Mouse (Mus musculus): ENCODE measurements around the gene Agbl5. TPM values are rescaled to one million over a fixed set of nuclear protein-coding genes. Genes with fewer than 3 reads are reported as not detected.

The Agbl5 gene
- polyA plus RNA-seq (2012; rRNA removed), result 62.6 and 66.7 TPM in 2 replicates

GRCm38 (mm10) chr5:30888337-30889087 lies at the start of gene Agbl5:
TSS of gene Agbl5 (plus strand) at chr5:30888694.

GRCm38 (mm10) chr5:30867712-30868111 lies 20.8 kb upstream of the Agbl5 start, which contains the start of gene Tmem214:
TSS of gene Tmem214 (plus strand) at chr5:30868012.

DNA sequence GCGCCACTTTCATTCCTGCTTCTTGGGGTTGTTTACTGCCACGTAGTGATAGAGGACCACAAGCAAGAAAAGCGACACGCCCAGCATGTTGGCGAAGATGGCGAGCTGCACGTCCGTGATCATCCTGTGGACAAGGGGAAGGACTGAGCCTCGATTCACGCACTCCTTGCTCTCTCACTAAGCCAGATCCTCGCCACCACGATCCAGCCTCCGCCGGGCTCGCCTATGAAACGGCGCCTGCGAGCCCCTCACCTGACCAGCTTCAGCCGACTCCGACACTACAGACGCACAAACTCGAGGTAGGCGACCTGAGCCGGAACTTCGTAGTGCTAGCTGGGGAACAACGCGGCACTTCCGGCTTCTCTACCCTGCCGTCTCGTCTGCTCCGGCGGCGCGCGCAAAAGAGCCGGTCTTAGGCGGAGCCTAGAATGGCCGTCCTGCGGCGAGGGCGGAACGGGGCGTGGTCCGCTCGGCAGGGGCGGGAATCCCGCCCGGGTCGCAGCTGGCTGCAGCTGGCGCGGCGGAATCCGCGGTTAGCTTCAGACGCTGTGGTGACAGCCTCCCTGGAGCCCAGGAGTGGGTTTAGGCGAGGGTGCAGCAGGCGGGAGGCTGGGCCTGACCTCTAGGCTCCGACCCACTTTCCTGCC lies 19.0 kb downstream of the Agbl5 start, which contains the start of gene Ost4:
Gene Ost4 (minus strand): TSS at position 376 of the 647 bp plus-strand sequence.

DNA sequence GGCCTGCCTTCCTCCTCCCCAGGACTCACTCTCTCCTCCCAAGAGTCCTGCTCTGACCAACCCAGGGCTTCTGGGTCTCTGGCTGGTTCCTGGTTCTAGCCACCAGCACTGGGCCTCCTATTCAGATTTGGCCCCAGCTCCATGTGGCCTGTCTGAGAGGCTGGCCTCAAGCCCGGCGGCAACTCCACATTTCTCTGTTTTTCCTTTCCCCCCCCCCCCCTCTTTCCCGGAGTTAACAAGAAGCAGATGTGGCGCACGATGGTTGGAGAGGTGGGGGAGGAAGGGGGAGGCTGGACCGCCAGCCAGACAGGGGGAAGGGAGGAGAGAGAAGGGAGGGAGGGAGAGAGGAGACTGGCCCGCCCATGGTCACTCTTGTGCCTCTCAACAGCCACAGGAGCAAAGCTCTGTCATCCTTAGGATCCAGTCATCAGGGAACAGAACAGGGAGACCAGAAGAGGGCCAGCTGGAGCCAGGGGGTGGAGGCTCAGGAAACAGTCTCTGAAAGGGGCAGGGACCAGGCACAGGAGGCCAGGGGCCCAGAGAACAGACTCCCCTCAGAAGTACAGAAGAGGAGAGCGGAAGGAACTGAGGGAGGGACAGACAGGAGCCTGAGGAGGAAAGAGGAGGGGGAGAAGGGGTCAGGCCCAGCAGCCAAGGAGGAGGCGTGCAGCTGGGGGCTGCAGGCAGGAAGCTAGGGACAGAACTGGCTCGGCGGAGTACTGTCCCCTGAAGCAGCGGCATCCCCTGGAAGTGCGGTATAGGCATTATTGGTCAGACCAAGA lies 24.8 kb downstream of the Agbl5 start, which contains the start of gene Emilin1:
Gene Emilin1 (plus strand): TSS at position 343 of the 782 bp plus-strand sequence.

DNA sequence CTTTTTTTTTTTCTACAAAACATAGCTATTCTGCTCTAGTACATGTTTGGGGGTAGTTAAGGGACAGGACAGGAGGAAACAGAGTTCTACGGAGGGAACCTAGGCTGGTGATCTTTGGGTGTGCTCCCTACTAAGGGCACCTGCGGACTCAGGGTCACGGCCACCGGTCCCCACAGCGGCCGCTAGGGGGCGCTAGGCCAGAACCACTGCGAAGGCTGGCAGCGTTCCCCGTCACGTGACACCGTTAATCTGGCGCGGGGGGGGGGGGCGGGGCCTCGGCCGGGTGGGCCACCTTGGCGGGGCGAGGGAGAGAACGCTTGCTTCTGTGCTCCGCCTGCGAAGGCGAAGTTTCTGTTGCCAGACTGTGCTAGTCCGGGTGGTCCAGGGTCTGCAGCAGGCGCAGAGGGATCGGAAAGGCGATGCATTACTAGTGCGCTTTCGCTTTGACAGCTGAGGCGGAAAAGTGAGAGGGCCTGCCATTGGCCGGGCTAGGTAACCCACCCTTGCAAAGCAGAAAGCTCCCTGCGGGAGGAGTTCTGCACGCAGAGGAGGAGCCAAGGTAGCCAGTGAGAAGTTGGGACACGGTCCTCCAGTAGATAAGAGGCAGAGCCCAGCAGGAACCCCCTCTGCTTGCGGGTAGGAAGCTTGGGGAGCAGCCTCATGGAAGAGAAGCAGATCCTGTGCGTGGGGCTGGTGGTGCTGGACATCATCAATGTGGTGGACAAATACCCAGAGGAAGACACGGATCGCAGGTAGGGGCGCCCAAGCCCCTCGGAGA lies 33.0 kb downstream of the Agbl5 start, which contains the start of gene Khk:
Gene Khk (plus strand): TSS at position 176 of the 778 bp plus-strand sequence.

GRCm38 (mm10) chr5:30944956-30945781 lies 56.7 kb downstream of the Agbl5 start, which contains the start of gene Cgref1:
TSS of gene Cgref1 (minus strand) at chr5:30945591.

Other genes with a start within 250 kb of the Agbl5 start
- gene Slc35f6, start 240.8 kb upstream of the Agbl5 start, polyA plus RNA-seq (2012; rRNA removed), result 32.4 and 34.2 TPM in 2 replicates
- gene Cenpa, start 221.9 kb upstream of the Agbl5 start, polyA plus RNA-seq (2012; rRNA removed), result 96.4 and 115 TPM in 2 replicates
- gene Dpysl5, start 177.1 kb upstream of the Agbl5 start, polyA plus RNA-seq (2012; rRNA removed), result 293 and 314 TPM in 2 replicates
- 152 and 160 TPM in 2 replicates for gene Mapre3, start 74.1 kb upstream of the Agbl5 start, polyA plus RNA-seq (2012; rRNA removed)
- 68.4 and 82.8 TPM in 2 replicates for gene Tmem214, start 20.7 kb upstream of the Agbl5 start, polyA plus RNA-seq (2012; rRNA removed)
- gene Ost4, start 19.1 kb downstream of the Agbl5 start, polyA plus RNA-seq (2012; rRNA removed), result 274 and 279 TPM in 2 replicates
- gene Emilin1, start 24.7 kb downstream of the Agbl5 start, polyA plus RNA-seq (2012; rRNA removed), result 19.9 and 63.3 TPM in 2 replicates
- 7.9 and 13.1 TPM in 2 replicates for gene Khk, start 32.7 kb downstream of the Agbl5 start, polyA plus RNA-seq (2012; rRNA removed)
- 25.2 and 28.8 TPM in 2 replicates for gene Cgref1, start 56.9 kb downstream of the Agbl5 start, polyA plus RNA-seq (2012; rRNA removed)
- gene Preb, start 71.7 kb downstream of the Agbl5 start, polyA plus RNA-seq (2012; rRNA removed), result 194 and 208 TPM in 2 replicates
- gene Tcf23, start 80.0 kb downstream of the Agbl5 start, polyA plus RNA-seq (2012; rRNA removed), result not detected in 2 replicates
- 131 and 134 TPM in 2 replicates for gene Atraid, start 159.6 kb downstream of the Agbl5 start, polyA plus RNA-seq (2012; rRNA removed)
- 31.0 and 36.5 TPM in 2 replicates for gene Slc5a6, start 160.2 kb downstream of the Agbl5 start, polyA plus RNA-seq (2012; rRNA removed)
- 29.6 and 31.9 TPM in 2 replicates for gene Cad, start 166.1 kb downstream of the Agbl5 start, polyA plus RNA-seq (2012; rRNA removed)
- gene Dnajc5g, start 217.6 kb downstream of the Agbl5 start, polyA plus RNA-seq (2012; rRNA removed), result not detected in 2 replicates
- 18.5 and 25.0 TPM in 2 replicates for gene Slc30a3, start 219.5 kb downstream of the Agbl5 start, polyA plus RNA-seq (2012; rRNA removed)
- 1.5 TPM in 1 of 2 replicates, not detected in the other for gene Trim54, start 228.0 kb downstream of the Agbl5 start, polyA plus RNA-seq (2012; rRNA removed)